Mouse (Mus musculus) thymus, postnatal 10 days (tissue): ENCODE results near the gene Efnb1.
"Not testable (repeated sequence)": the region's sequence is repeated elsewhere in the genome, so short reads cannot be mapped to it uniquely, and the experiment has no call there.

Source experiments
- DNase-seq, 2 experiments: peaks; one replicate each; pipeline ENCODE4 v3.0.0; 2021; ENCODE audit warnings: low spot score in 2 of 2

Efnb1 gene

DNA sequence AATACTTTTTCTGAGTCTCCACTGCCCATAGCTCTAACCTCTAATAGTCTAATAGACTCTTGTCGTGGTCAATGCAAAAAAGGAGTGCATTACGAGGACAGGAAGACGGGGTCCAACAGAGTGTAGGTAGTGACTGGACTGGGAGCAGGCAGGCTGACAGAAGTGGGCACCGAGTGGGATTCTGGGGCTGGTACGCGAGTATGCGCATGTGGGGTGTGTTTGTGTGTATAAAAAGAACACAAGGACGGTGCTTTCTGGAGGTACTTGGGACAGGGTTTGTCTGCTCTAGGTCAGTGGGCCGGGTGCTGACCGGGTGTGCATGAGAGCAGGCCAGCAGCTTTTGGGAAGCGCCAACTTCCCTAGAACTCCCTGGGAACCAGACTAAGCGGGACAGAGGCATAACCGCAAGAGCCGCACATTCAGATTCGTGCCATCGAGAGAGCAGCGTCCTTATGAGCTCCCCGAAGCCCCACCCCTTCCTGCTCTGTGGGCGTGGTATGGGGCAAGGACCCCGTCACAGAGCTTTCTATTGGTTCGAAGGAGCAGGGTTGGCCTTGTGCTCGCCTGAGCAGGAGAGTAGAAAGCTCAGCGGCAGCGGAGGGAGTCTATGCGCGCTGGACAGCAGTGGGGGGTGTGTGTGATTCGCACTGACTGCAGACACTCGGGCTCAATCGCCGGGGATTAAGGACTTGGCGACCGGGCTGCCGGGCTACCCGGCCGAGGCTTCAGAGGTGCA lies at the start of gene Efnb1:
Efnb1 (plus strand) TSS at position 608 of the 736 bp plus-strand sequence.
- peak; percentile 73 to 75 for DNase-seq

DNA sequence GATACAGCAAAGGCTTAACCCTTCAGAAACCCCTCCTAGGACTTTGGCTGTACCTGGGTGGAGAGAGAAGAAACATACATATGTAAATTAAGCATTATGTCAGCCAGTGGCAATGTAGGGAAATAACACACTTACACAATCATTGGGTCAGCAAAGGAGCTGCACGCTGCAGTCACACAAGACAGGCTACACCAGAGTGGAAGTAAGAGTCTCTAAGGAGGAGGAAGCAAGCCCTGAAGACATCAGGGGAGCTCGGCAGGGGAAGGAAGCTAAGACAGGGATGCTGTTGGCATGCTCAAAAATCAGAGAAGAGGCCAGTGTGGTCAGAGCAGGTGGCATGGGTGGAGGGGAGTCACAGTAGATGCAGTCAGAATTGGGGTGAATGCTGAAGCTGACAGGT lies 43.2 kb upstream of the Efnb1 start:
- DNase-seq: no peak

DNA sequence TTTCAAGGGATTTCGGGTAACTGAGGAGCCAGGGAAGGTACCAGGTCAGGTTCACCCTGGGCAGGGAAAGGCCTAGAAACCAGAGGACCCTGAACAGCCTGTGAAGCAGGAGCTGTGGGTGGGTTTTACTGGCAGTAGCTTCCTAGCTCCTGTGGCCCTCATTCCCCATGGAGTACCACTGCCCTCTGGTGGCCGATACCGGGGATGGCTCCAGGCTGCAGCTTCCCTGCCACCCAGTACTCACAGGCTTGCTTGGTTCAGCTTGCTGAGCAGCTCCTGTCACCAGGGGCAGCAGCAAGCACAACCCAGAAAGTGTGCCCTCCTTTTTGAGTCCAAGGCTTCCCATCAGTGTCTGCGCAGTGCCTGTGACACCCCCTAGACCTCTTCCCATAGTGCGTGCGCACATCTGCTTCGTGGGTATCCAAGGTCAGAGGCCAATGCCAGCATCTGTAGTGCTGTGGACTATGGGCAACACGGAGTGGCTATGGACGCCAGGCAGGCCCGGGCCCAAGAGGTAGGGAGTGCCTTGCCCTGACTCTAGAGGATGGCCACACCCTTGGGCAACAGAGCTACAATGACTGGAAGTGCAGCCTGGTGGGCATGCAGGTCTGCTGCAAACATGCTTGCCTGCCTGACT lies 24.7 kb upstream of the Efnb1 start:
- not testable (repeated sequence) for DNase-seq

DNA sequence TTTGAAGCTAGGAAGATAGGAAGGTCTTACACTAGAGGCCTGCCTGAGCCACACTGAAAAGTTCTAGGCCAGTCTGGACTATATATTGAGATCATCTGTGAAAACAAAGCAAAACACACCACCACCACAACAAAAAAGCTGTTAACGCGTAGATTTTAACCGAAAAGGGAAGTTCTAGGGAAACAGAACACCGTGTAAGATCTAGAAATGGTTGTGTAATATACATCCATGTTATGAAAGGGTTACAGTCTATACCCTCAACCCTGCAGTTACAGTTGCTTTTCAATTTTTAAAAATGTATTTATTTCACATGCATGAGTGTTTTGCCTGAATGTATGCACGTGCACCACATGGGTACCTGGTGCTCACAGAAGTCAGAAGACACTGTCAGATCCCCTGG lies 16.4 kb upstream of the Efnb1 start:
- DNase-seq: no peak

DNA sequence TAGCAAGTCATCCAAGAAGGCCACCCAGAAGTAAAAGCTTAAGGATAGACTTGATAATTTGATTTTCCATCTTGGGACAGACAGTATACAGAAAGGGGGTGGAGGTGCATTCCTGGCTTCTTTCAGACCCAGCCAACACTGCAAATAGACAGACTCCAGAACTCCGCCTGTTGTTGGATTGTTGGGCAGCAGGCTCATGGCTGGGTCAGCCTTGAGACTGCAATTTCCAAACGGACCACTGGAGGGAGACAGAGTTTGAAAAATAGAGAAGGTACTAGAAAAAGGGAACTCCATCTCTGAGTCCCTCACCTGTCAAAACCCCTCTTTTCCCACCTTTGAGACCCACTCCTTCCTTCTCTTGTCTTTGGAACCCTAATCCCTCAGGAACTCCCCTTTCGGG lies 5.9 kb upstream of the Efnb1 start:
- DNase-seq: peak; percentile 30 to 50

DNA sequence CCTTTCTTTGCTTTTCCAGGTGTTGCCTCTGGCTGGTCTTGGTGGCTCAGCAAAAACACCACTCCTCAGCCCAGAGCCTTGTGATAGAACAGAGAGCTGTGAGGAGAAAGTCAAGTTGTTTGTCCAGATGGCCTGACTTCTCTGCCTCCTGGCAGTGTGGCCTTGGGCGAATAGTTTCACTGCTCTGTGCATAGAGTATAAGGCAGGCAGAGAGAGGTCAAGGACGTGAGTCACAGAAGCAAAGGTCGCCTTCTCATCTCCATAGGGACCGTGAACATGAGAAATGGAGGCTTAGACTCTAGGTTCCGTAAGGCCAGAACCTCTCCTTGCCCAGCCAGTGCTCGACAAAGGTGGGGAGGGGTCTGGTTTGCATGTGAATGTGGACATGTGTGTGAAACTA lies 3.4 kb upstream of the Efnb1 start:
- DNase-seq: no peak

DNA sequence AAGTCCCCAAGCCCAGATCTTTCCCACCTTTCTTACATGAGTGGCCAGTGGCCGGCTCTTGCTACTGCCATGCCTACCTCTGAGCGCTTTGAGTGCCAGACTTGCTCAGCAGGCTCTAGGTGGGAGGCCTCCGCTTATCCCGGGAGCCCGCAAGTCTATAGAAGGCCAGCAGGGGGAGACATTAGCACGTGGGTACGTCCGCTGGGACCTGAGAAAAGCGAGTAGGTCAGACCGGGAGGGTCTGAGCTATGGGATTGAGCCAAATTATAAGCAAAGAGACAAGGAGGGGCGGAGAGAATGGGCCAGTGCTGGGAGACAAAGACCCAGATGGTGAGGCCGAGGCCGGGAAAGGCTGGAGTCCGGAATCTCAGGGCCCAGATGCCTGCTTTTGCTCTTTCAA lies 1.0 kb upstream of the Efnb1 start:
- DNase-seq: peak; percentile 65 to 74

DNA sequence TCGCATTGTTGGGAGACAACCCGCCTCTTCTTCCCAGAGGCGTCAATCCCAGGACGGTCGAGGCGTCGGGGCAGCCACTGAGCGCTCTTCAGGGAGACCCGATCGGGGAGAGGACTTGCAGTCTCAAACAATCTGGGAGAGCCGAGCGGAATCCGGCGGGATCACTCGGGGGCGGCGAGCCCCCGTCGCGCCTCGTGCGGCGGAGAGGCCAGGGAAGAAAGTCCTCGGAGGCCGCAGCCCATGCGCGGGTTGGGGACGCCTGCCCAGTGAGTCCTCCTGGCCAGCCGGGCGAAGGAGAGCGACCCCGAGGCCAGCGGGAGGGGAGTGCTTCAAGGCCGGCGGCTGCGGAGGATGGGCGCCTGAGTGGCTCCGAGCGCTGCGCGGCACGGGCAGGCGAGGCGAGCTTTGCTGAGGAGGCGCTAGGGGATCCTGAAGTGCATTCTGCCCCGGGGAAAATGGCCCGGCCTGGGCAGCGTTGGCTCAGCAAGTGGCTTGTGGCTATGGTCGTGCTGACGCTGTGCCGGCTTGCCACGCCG lies 569 bp downstream of the Efnb1 start:
- DNase-seq: peak in 1 of 2 experiments; percentile 4

DNA sequence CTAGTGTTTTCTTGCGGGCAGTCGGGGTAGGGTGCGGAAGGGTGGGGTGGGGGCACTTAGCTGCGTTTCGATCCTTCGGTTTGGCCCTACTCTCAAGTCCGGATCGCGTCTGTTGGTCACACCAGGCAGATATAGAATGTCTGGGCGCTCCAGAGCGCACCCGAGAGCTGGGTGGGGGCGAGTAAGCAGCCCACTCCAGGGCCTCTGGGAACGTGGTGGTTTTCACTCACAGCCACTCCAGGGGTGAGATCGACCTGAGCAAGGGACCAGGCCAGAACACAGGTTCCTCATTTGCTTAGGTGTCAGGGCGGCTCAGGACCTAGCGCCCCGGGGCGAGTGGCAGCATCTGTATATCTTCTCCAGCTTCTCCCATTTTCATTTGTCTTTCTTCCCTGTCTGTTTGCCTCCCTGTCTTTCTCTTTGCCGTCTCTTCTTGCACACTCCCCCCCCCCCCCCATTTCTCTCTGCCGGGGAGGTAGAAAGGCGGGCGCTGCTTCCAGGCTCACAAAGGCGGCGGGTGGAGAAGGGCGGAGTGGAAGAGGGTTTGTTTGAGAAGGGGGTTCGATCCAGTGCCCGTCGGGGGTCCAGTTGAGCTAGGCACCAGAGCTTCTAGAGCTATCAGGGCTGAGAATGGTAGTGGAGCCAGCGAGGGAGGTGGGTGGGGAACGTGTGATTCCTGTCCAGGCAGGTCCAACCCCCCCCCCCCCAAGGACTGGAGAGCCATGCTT lies 1.4 kb downstream of the Efnb1 start:
- no peak for DNase-seq

DNA sequence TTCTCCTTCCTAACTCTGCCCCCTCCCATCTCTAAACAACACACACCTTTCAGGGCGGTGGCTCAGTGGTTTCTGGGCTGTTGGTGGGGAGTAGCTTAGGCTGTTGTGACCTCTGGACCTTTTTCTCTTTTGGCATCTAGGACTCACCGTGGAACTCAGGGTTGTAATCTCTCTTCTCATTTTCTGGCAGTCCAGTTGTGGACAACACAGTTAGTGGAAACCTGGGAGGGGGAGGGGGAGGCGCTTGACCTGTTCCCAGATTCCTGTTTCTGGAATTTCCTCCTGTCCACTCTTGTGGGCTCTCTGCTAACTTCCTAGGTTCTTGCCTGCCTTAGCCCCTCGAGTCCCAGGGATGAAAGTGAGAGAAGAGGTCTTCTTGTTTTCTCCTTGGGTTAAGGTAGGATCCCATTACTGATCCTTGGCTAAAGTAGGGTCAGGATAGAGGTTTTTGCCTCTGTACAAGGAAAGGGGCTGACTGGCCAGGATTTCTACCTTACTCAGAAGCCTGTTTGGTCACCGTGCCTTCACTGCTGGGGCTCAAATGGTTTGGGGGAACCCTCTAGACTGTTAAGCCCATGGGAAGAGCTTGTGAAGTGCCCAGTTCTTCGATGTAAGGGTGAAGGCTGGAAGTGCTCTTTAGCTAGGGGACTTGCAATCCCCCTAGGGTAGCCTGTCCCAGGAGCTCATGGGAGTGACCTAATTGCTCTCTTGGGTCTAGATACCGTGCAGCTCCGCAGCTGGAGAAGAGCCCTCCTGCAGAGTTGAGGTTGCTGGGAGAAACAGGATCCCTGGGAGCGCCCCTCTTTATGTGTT lies 2.2 kb downstream of the Efnb1 start:
- no peak for DNase-seq

DNA sequence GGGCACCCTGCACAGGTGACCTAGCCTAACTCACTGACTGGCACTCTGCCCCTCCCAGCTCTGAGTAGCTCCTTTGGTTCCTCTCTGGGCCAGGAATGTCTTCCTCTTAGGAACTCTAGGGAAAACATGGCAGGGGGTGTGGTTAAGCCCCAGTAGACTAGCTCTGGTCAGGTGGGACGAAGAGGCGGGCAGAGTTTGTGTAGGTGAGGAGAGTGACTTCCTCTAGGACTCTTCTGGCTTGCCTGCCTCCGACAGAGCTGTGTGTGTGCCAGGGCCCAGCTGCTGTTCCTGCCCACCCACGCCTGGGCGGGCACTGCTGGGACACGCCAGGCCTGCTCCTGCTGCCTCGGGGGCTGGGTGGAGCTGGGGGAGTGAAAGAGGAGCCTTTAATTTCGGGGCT lies 5.1 kb downstream of the Efnb1 start:
- DNase-seq: no peak

DNA sequence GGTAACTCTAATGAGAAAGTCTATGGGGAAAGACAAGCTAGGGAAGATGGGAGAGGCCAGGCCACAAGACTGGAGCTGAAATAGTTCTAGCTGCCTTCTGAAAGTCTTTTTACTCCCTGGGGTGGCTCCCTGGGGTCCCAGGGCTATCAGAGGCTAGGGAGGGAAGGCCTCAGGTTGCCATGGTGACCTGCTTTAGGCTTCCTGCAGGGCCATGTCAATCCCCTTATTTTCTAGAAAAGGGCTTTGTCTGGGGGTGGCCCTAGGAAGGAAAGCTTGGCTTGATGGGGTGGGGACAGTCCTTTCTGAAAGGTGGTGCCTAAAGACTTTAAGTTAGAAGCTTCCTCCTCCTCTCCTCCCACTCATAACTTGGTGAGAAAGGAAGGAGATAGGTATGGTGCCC lies 6.0 kb downstream of the Efnb1 start:
- no peak for DNase-seq

DNA sequence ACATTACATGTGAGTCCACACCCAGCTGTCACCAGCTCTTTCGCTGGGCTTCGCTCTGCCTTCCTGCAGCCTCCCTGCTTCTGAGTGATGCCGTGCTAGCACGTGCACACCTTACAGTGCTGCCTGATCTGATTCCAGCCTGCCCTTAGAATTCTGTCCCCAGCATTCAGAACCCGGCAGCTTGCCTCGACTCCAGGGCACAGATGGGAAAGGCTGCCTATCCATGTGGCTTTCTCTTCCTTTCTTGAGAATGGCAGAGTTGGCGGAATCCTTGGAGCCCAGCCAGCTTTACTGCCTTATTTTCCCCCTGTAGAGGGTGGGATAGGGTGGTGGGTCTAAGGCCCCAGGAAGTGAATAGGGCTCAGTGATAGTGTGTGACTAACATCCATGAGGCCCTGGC lies 9.6 kb downstream of the Efnb1 start:
- DNase-seq: no peak

DNA sequence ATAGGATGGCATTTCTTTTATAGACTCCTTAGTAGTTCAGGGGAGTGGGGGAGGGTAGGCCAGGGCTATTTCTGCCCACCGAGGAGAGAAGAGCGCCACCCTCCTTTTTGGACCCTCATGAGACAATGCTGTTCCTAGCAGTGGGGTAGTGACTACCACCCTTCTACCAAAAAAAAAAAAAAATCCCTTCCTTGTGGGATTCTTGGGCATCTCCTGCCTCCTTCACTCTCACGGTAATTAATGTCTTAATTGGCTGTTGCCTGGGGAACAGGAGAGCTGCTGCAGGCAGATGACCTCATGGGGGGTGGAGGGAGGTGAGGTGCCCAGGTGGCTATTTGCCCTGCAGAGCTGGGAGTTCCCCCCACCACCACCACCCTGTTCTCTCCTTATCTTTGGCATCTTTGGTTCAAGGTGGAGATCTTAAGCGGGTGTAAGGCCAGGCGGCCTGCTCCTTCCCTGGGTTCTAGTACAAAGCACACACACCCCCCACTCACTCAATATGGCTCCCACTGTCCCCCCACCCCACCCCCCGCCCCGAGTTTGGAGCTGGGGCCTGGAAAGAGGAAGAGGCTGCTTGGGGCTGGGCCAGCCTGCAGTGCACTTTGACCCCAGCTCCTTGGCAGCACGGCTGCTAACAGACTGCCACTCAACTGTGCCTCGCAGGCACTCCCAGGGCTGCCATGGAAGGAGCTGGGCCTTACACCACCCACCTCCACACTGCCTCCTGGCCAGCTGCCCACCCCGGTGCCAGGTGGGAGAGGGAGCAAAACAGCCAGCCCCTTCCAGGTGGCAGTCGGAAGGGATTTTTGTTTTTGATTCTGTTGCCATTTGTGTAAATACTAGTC lies 12.4 kb downstream of the Efnb1 start:
- DNase-seq: no peak

DNA sequence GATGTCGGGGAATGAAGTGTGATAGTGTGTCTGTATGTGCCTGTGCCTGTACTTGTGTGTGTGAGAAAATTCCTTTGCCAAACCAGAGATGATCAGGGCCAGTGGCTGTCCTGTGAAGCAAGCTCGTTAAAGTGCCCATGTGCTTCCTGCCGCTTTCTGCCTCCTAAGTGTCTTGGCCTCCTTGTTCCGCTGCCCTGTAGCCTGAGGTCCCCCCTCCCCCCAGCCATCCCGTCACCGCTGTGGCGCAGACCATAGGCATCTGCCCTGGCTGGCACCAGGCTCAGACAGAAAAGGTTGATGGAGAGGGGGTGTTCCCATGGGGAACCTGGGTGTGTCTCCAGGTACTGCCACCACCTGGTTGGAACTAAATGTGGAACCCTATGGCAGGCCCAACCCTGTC lies 13.1 kb downstream of the Efnb1 start:
- DNase-seq: no peak

DNA sequence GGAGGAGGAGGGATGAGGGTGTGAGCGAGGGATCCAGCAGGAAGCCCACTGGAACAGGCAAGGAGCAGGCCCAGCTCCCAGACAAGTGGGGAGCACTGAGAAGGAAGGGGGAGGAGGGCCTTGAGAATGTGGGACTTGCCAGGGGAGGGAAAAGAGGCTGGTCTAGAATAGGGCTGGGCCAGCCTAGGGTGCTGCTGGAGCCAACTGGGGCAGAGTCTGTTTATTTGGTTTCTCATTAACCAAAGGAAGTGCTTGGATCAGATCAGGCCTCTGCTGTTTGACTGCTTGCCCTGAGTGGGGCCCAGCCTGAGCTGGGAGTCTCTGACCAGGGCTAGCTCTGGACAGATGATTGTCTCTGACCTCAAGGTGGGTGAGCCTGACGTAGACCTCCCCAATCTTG lies 14.0 kb downstream of the Efnb1 start:
- no peak for DNase-seq

DNA sequence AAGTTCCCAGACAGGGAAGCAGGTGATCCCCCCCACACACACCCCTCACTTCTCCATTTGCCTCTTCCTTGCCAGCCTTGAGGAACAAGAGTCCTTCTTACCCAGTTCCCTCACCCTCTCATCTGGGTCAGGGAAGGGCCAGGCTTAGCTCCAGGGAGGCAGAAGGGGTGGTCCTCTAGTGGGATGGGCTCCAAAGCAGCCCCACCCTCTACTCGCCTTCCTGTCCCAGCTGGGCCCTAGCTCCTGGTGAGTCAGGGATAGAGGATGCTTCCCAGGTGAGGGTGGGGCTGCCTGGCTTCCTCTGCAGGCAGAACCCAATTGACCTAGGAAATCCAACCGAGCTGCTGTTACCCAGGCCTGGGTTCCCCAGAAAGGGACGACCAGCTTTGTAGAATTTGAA lies 14.8 kb downstream of the Efnb1 start:
- no peak for DNase-seq

DNA sequence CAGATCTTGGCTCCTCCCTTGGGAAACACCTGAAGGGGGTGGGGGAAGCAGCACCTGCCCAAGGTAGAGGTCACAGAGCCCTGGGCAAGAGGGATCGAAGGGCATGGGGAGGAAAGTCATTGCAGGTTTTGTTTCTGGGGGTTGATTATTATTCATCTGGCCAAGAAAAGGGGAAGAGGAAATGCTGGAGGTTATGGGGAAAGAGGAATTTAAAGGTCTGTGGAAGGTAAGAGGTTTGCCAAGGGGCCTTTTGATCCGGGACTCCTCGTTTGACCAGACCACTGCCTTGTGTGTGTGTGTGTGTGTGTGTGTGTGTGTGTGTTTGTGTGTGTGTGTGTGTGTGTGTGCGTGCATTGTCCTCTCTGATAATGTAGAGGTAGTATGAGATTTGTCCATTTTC lies 15.5 kb downstream of the Efnb1 start:
- no peak for DNase-seq

DNA sequence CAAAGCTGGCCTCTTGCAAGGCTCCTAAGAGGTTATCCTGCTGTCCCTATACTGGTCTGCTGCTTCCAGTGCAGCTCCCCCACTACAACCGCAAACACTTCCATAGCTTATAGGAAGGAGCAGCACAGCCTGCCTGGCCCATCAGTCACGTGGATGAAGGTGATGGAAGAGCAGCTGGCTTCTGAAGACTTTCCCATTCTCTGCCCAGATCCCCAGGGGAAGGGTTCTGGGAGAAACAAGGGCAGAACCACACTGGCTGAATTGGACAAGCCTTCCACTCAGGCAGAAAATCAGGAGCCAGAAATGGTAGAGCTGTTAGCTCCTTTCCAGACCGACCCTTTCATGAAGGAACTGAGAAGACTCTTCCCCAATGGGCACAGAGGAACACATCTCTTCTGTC lies 16.2 kb downstream of the Efnb1 start:
- DNase-seq: no peak

DNA sequence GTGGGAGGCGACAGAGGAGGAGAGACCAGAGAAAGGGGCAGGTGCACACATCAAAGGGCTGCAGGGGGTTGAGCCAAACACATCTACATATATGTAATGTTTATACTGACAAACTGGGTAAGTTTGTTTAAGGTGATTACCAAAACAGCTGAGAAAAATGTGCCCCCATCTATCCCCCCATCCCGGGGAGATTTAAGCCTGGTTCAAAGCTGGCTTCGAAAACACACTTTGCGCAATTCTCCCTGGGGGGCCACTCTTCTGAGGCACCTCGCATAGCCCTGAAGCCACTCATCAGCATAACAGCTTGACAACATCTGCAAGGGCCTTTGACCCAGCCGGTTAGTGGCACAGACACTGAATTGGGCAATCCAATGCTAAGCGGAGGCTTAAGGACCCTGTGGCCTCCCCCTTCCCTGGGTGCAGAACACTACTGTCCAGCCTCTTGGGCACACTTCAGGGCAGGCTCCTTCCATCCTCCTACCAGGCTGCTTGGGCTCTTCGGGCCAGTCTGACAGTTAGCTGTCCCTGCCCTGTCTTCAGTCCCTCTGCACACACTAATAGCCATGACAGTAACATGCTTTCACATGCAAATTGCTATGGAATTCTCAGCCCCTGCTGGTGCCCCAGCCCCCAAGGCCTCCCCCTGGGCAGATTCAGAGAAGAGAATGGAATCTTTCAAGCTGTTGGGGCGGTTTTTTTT lies 16.8 kb downstream of the Efnb1 start:
- no peak for DNase-seq
